Mouse (Mus musculus): ENCODE results near the gene Gpc6. TPM values are rescaled to one million over a fixed set of nuclear protein-coding genes. Genes with fewer than 3 reads are reported as not detected.
"Not testable (repeated sequence)": the region's sequence is repeated elsewhere in the genome, so short reads cannot be mapped to it uniquely, and the experiment has no call there.

The Gpc6 gene
- polyA plus RNA-seq, 2 experiments from 2014 or later = not detected

DNA sequence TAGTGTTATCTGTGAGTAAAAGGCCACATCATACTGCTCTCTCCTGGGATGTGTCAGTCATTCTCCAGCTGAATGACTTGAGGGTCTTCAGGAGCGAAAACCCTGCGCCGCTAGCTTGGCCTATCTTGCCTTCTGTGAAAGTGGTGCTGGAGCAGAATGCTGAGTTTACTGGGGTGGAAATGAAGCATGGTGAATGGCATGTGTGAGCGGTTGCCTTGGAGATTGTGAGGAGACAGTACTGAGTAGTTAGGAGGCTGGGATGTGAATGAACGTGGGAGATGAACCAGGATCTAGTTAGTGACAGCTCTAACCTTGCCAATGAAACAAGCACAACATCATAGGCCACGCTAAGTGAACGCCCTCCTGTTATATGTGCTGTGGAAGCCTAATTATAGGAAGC is 458.1 kb downstream of the Gpc6 start:
- ATAC-seq = no peak

GRCm38 (mm10) chr14:117384096-117384770 is 459.1 kb downstream of the Gpc6 start:
- no peak for ATAC-seq

GRCm38 (mm10) chr14:117385731-117386270 is 460.7 kb downstream of the Gpc6 start:
- ATAC-seq = no peak

- ATAC-seq = no peak
Measured at GRCm38 (mm10) chr14:117390794-117391320, 465.7 kb downstream of the Gpc6 start.

DNA sequence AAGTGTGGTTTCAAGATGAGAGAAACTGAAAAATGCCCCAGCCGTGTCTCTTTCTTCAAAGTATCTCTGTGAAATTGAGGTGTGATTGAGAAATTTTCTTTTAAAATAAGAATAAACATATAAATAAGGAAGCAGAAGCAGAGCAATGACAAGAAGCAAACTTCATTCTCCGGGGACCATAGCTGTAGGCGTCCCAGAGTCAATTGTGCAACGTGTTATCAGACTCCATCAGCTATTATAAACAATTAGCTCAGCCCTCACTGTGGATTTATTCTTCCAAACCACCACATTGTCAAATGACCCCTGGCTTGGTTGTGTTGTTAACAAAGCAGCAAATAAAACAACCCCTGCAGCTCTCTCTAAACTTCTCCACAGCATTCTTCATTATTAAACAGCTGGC is 466.3 kb downstream of the Gpc6 start:
- no peak for ATAC-seq

DNA sequence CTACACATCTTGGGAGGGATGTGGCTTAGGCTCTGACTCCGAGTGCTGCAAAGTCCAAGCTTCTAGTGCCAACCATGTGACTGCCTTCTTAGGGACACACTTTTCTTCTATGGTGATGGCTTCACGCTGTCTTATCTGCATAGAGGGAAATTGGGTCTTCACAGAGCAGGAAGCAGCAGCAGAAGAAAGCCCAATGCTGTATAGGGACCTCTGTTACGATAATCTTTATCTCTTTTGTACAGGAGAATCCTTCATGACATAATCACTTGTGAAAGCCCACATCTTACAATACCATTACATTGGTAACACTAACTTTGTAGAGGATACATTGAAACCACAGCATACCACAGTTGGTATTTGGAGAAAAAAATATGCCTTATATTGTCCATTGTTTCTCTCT is 472.1 kb downstream of the Gpc6 start:
- no peak for ATAC-seq

GRCm38 (mm10) chr14:117407824-117408524 is 482.9 kb downstream of the Gpc6 start:
- ATAC-seq = no peak

- no peak for ATAC-seq
Measured at GRCm38 (mm10) chr14:117408525-117408835, 483.4 kb downstream of the Gpc6 start.

GRCm38 (mm10) chr14:117409778-117410177 is 484.7 kb downstream of the Gpc6 start:
- ATAC-seq = no peak

DNA sequence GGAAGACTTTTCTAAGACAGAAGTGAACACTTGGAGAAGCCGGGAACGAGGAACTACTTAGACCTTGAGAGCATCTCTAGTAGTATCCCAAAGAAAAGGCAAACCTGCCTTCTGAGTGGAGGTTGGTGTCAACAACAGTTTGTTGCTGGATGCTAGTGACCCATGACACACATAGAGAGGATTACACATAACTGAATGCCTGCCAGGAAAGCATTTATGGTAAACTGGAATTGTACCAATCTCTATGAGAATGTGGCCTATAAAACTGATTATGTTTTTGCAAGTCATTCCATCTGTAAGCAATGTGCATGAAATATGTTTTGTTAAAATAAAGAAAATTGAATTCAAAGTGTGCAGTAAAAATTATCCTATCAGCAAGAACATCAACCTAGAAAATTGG is 485.4 kb downstream of the Gpc6 start:
- ATAC-seq = no peak

- no peak for ATAC-seq
Measured at GRCm38 (mm10) chr14:117415045-117415444, 489.9 kb downstream of the Gpc6 start.

DNA sequence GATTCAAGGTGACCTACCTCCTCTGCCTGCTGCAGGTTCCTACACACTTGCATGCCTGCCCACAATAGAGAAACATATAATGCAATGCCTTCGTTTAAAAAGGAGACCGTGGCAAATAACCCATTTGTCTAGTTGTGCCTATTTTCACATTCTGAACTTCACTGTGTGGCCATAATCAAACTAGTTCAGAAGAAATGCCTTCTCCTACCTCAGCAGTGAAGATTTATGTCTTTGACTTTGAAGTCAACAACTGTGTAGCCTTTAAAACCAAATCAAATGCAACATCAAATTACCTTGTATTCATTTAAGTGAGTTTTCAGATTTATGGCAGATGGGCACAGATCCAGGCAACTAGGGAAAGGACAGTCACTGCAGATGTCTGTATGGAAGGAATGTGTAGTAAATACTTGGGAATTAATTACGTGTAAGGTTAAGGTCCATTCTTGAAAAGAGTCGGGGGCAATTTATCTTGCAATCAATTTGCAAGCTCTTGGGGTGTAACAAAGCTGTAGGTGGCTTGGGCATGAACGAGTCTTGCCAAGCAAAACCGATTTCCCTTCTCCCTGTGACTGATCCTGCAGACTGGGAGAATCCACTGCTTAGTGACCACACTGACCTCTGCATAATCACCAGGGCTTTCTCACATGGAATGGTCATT is 494.6 kb downstream of the Gpc6 start:
- no peak for ATAC-seq

GRCm38 (mm10) chr14:117421170-117421569 is 496.1 kb downstream of the Gpc6 start:
- no peak for ATAC-seq

DNA sequence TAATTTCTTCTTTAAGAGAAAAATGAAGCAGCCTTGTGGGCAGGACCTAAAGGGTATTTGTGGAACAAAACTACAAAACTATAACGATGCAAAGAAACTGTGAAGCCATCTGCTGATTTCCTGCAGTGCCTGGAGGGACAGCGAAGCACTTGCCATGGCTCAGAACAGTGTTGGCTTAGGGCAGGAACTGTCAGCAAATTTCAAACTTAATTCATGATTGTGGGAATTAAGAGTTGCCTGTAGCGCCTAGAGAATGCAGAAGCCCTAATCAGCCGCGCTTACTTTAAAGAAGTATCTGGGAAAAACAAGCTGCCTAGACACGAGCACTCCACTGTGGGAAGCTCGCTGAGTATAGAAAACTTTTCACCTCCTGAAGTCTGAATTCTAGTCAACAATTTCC is 501.0 kb downstream of the Gpc6 start:
- no peak for ATAC-seq

DNA sequence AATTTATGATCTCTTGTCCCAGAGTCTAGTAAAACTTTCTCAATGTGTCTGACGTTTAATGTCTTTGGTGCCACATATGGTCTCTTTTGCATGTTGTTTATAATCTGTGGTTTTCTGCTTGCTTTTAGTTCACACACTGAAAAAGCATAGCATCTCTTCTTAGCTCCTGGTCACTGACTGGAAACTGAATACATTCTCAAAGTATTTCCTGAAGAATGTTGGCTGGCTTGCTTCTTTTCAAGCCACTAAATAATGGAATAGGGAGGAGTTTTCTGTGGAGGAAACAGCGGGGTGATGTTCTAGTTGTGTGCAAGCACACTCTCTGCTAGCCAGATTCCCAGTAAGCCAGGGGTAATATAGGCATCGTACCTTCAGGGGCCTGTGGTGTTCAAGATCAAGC is 502.7 kb downstream of the Gpc6 start:
- ATAC-seq = no peak

DNA sequence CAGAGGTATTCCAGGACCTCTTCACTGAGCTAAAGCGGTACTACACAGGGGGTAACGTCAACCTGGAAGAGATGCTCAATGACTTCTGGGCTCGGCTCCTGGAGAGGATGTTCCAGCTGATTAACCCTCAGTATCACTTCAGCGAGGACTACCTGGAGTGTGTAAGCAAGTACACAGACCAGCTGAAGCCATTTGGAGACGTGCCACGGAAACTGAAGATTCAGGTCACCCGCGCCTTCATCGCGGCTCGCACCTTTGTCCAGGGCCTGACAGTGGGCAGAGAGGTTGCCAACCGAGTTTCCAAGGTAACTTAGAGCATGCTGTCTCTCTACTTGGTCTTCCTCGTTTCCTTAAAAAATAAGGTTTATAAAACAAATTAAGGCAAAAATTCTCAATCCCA is 510.6 kb downstream of the Gpc6 start:
- no peak for ATAC-seq

DNA sequence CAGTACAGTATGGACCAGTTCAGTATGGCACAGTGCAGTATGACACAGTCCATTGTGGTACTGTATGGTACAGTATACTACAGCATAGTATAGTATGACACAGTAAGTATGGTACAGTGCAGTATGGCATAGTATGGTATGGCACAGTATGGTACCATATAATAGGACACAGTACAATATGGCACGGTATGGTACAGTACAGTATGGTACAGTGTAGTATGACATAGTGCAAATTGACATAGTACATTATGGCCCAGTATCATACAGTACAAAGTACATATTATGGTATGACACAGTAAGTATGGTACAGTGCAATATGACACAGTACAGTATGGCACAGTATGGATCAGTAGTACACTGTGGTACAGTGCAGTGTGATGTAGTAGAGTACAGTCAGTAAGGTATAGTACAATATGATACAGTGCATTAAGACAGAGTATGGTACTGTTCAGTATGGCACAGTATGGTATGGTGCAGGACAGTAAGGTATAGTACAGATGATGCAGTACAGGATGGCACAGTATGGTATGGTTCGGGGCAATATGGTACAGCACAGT is 521.6 kb downstream of the Gpc6 start:
- ATAC-seq = not testable (repeated sequence)

DNA sequence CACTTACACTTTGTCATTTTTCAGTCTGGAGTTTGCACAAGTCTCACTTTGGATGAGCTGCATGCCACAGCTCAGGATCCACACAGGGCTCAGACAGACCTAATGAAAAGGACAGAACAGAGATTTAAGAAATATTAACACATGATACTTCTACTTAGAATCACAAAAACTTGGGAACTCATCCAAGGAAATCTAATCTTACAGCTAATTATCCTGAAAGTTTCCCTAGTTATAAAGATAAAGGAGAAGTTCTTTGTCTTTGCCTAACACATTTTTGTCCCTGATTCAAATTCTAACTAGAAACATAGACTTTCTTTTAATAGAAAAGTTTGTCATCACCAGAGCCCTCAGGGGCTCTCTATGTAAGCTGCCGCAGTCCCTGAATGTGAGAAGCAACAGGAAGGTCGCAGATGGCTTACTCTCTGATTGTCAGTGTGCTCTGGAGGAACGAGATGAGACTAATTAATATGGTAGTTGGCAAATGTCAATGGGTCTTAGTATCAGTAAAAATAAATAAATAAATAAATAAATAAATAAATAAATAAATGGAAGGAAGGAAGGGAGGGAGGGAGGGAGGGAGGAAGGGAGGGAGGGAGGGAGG is 526.4 kb downstream of the Gpc6 start:
- ATAC-seq = no peak

- ATAC-seq = no peak
Measured at GRCm38 (mm10) chr14:117452150-117452549, 527.0 kb downstream of the Gpc6 start.

GRCm38 (mm10) chr14:117473378-117473777 is 548.3 kb downstream of the Gpc6 start:
- no peak for ATAC-seq

GRCm38 (mm10) chr14:117478879-117479278 is 553.8 kb downstream of the Gpc6 start:
- no peak for ATAC-seq

- no peak for ATAC-seq
Measured at GRCm38 (mm10) chr14:117487161-117487754, 562.1 kb downstream of the Gpc6 start.
